Mouse (Mus musculus) lung, adult 2 months (tissue): ENCODE results near the gene Rps2.

Experiments used
- CTCF ChIP-seq: fragments of 200-500 bp; IDR thresholded peaks from 2 replicates; pipeline ENCODE4 v1.5.1; 2011; ENCODE audit warnings: mild to moderate bottlenecking, low read length, control low read depth; ENCODE audit not compliant: insufficient read depth
- POLR2A ChIP-seq: fragments of 200-500 bp; IDR thresholded peaks from 2 replicates; pipeline ENCODE4 v1.6.1; 2011; ENCODE audit warnings: low read depth, mild to moderate bottlenecking, control low read depth, low read length, borderline replicate concordance; ENCODE audit errors: extremely low read depth

DNA sequence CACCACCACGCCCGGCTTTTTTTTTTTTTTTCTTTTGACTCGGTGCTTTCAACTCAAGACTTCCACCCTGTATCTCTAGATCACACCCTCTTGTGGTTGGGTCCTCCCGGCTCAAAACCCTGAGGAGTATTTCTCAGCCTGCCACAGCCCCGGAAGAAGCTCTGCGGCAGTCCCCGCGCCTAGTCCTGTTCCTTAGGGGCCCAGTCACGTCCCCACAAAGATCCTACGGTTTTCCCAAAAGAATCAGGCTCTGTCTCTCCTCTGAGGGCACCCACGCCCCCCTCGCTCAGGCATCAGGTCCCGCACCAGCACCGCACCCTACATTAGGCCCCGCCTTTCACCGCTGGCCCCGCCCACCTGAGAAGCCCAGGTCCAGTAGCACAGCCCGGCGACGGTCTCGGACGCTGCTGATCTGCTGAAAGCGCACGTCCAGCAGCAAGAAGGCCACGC, 30.7 kb upstream of the Rps2 start:
- TF ChIP-seq POLR2A, result no peak
- no peak for TF ChIP-seq CTCF
